Mouse (Mus musculus): ENCODE results near the gene Snx29. TPM values are rescaled to one million over a fixed set of nuclear protein-coding genes. Genes with fewer than 3 reads are reported as not detected.
A peak's percentile ranks its signal among the peaks of the same experiment; 100 is the strongest.
"Not testable (repeated sequence)": the region's sequence is repeated elsewhere in the genome, so short reads cannot be mapped to it uniquely, and the experiment has no call there.

Snx29 gene
- polyA plus RNA-seq, 1 experiment from 2014 or later, result 16.0 TPM

DNA sequence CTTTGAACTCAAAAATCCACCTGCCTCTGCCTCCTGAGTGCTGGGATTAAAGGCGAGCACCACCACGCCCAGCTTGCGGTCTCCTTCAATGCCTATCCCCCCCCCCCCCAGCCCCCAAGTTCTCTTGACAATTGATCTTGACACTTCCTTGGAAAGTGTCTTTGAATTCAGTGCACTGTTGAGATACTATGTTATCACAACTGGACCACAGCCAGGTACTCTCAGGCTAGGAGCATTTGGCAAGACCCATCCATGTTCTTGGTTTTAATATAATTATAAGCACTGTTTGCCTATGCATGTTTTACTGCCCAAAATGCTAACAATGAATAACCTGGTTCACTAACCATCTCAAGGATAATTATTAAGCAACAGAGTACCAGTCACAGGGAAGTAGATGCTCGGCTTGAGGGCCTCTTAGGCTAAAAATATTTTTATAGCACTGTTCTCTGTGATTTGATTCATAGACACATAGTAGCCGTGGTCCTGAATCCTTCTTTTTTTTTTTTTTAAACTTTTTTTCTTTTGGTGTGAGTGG lies 6.9 kb upstream of the Snx29 start:
- no peak for ATAC-seq (ENCODE audit: insufficient number of reproducible peaks, insufficient read depth, low FRiP score, low TSS enrichment)
- H3K27ac ChIP-seq, result no peak overlapping the region
- no peak overlapping the region for H3K4me2 ChIP-seq (replicated peaks)
- H3K9ac ChIP-seq, result no peak overlapping the region
- H3K36me3 ChIP-seq, result no peaks in the 10 kb centered on the region
- WGBS, result 85% methylated on average over 5 of the region's 5 CpGs
- H3K27me3 ChIP-seq, result no peaks in the 10 kb centered on the region
- H3K9me3 ChIP-seq, result no peaks in the 10 kb centered on the region
- H3K4me3 ChIP-seq, result no peak overlapping the region
- H3K4me1 ChIP-seq, result peaks cover 6% of the 10 kb centered on the region; the same call in 1 of the 2 replicates

GRCm38 (mm10) chr16:11316748-11317147 lies 6.0 kb upstream of the Snx29 start:
- H3K27ac ChIP-seq, result no peak overlapping the region
- ATAC-seq (ENCODE audit: insufficient number of reproducible peaks, insufficient read depth, low FRiP score, low TSS enrichment), result no peak
- 78% methylated on average over 5 of the region's 5 CpGs for WGBS

GRCm38 (mm10) chr16:11317324-11317723 lies 5.4 kb upstream of the Snx29 start:
- H3K4me3 ChIP-seq, result no peak overlapping the region
- H3K9ac ChIP-seq, result no peak overlapping the region
- no peak overlapping the region for H3K4me2 ChIP-seq (replicated peaks)
- no peaks in the 10 kb centered on the region for H3K27me3 ChIP-seq
- no peaks in the 10 kb centered on the region for H3K36me3 ChIP-seq
- ATAC-seq (ENCODE audit: insufficient number of reproducible peaks, insufficient read depth, low FRiP score, low TSS enrichment), result no peak
- no peaks in the 10 kb centered on the region for H3K9me3 ChIP-seq
- H3K27ac ChIP-seq, result peak overlapping the region; percentile 24
- WGBS, result 31% methylated on average over 6 of the region's 6 CpGs
- H3K4me1 ChIP-seq, result peaks cover 6% of the 10 kb centered on the region; the same call in 1 of the 2 replicates

More at GRCm38 (mm10) chr16:11316748-11317147, 6.0 kb upstream of the Snx29 start:
- Histone ChIP-seq H3K4me3 (no peak overlapping the region), H3K4me2 (replicated peaks) (no peak overlapping the region), H3K36me3 (no peaks in the 10 kb centered on the region), H3K9me3 (no peaks in the 10 kb centered on the region), H3K27me3 (no peaks in the 10 kb centered on the region), H3K9ac (no peak overlapping the region), H3K4me1 (peaks cover 6% of the 10 kb centered on the region; the same call in 1 of the 2 replicates)

GRCm38 (mm10) chr16:11323324-11324051 lies 780 bp downstream of the Snx29 start:
- 0 out of 2 replicates have a peak, but pooled peaks have one; percentile 23 for ATAC-seq (ENCODE audit: insufficient number of reproducible peaks, insufficient read depth, low FRiP score, low TSS enrichment)
- 6% methylated on average over 17 of the region's 17 CpGs for WGBS
- H3K4me1 ChIP-seq, result peaks cover 10% of the 10 kb centered on the region
- no peaks in the 10 kb centered on the region for H3K36me3 ChIP-seq
- H3K27ac ChIP-seq, result peak overlapping the region; percentile 76
- peak overlapping the region; percentile 87 for H3K4me2 ChIP-seq (replicated peaks)
- no peaks in the 10 kb centered on the region for H3K9me3 ChIP-seq
- H3K27me3 ChIP-seq, result no peaks in the 10 kb centered on the region
- H3K9ac ChIP-seq, result peak overlapping the region; percentile 87
- peak overlapping the region; percentile 83 for H3K4me3 ChIP-seq

DNA sequence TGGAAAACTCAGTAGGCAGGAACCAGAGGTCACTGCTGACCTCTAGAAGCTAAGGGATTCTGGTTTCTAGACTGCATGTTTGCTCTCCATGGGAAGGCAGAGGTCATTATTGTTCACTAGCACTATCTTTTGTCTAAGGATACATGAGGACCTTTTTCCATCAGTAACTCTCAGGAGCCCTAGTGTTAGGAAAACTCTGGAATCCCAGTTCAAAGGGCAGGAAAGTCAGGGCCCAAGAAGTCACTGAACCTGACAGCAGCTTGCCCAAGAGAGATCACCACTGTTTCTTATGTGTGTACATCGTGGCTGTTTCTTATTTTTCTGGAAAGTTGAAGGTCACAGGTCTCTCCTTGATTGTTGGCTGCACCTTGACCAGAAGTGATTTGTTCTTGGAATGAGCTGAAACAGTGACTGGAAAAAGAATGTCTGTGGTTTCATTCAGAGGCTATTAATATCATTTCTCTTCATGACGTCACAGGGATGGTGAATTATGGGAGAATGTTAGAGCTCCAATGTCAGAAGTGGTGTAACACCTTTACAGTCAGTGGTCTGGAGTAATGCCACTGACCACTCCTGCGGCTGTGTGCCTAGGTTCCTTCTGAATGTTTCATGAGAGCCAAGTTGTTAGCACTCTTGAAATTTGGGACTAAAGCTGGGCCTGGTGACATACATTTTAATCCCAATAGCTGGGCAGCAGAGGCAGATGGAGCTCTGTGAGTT lies 7.5 kb downstream of the Snx29 start:
- H3K27ac ChIP-seq, result no peak overlapping the region
- no peaks in the 10 kb centered on the region for H3K36me3 ChIP-seq
- no peak overlapping the region for H3K9ac ChIP-seq
- WGBS, result 79% methylated on average over 3 of the region's 3 CpGs
- ATAC-seq (ENCODE audit: insufficient number of reproducible peaks, insufficient read depth, low FRiP score, low TSS enrichment), result no peak
- H3K4me1 ChIP-seq, result no peaks in the 10 kb centered on the region
- H3K9me3 ChIP-seq, result no peaks in the 10 kb centered on the region
- no peak overlapping the region for H3K4me2 ChIP-seq (replicated peaks)
- H3K4me3 ChIP-seq, result no peak overlapping the region
- no peaks in the 10 kb centered on the region for H3K27me3 ChIP-seq

DNA sequence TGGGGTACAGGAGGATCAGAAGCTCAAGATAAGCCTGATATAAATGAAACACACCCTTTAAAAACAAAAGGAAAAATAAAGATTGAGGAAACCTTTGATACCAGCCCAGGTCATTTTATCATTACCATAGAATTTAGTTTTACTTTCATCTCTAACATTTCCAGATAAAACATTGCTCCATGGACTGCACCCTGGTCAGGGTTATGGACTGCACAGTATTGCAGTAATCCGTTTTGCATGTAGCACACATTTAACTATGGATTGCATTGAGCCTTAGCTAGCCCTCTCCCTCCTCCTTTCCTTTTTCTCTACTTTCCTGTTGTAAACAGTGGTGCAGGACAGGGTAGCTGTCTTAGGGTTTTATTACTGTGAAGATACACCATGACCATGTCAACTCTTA lies 8.3 kb downstream of the Snx29 start:
- no peak overlapping the region for H3K9ac ChIP-seq
- no peaks in the 10 kb centered on the region for H3K27me3 ChIP-seq
- H3K4me2 ChIP-seq (replicated peaks), result no peak overlapping the region
- ATAC-seq (ENCODE audit: insufficient number of reproducible peaks, insufficient read depth, low FRiP score, low TSS enrichment), result no peak
- H3K27ac ChIP-seq, result no peak overlapping the region
- no peak overlapping the region for H3K4me3 ChIP-seq
- 81% methylated on average over 1 of the region's 1 CpGs for whole genome bisulfite sequencing
- no peaks in the 10 kb centered on the region for H3K36me3 ChIP-seq
- no peaks in the 10 kb centered on the region for H3K4me1 ChIP-seq
- H3K9me3 ChIP-seq, result no peaks in the 10 kb centered on the region

DNA sequence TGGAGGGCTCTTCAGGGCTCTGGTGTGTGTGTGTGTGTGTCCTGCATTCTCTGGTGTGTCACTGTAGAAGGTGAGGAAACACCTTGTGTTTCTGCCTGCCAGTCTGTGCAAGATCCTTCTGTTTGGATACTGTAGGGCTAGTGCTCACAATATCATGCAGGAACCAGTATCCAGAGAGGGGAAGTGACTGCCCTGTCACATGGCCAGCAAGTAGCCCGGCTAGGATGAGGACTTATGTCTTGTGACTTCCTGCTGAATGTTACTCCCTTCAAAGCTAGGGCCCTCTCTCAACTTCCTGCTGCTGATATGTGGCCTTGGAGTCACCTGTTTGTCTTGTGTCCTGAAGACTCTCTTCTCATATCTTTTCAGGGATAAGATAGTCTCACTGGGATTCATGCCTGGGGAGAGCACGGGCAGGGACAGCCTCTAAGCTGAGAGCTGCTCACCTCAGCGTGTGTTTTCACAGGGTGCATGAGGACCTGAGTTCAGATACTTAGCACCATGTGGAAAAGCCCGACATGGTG lies 20.6 kb downstream of the Snx29 start:
- no peak overlapping the region for H3K9ac ChIP-seq
- no peak overlapping the region for H3K27ac ChIP-seq
- no peaks in the 10 kb centered on the region for H3K9me3 ChIP-seq
- H3K4me3 ChIP-seq, result no peak overlapping the region
- WGBS, result 79% methylated on average over 4 of the region's 4 CpGs
- no peaks in the 10 kb centered on the region for H3K36me3 ChIP-seq
- H3K4me1 ChIP-seq, result no peaks in the 10 kb centered on the region
- ATAC-seq (ENCODE audit: insufficient number of reproducible peaks, insufficient read depth, low FRiP score, low TSS enrichment), result no peak
- no peak overlapping the region for H3K4me2 ChIP-seq (replicated peaks)
- H3K27me3 ChIP-seq, result no peaks in the 10 kb centered on the region

GRCm38 (mm10) chr16:11351903-11352302 lies 29.2 kb downstream of the Snx29 start:
- Histone ChIP-seq H3K9me3 (no peaks in the 10 kb centered on the region), H3K9ac (no peak overlapping the region), H3K36me3 (peaks cover 6% of the 10 kb centered on the region; the same call in 1 of the 2 replicates), H3K4me2 (replicated peaks) (no peak overlapping the region), H3K27ac (no peak overlapping the region), H3K4me3 (no peak overlapping the region), H3K27me3 (no peaks in the 10 kb centered on the region), H3K4me1 (no peaks in the 10 kb centered on the region)
- no peak for ATAC-seq (ENCODE audit: insufficient number of reproducible peaks, insufficient read depth, low FRiP score, low TSS enrichment)
- 73% methylated on average over 7 of the region's 7 CpGs for WGBS

DNA sequence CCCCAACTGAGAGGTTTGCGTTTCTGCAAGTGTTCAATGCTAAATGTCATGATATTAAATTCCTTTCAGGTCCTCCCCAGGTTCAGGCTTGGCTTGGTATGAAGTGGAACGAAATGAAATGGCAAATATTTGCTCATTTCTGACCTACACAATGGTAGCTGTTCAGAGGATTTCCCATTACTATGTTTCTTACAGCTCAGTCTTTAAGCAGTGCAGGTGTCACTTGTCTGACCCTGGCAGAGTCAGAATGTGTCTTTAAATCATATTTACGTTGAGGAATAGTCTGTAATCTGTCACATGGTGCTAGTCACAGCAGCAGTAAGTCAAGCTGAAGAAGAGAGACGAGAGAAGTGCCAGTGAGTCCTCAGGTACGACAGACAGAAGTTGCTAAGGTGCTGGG lies 36.5 kb downstream of the Snx29 start:
- H3K36me3 ChIP-seq, result 0 out of 2 replicates have a peak, but pooled peaks cover 6% of the 10 kb centered on the region
- H3K4me3 ChIP-seq, result no peak overlapping the region
- no peak overlapping the region for H3K4me2 ChIP-seq (replicated peaks)
- 74% methylated on average over 5 of the region's 5 CpGs for WGBS
- H3K27ac ChIP-seq, result no peak overlapping the region
- no peaks in the 10 kb centered on the region for H3K4me1 ChIP-seq
- H3K9me3 ChIP-seq, result no peaks in the 10 kb centered on the region
- H3K9ac ChIP-seq, result no peak overlapping the region
- no peak for ATAC-seq (ENCODE audit: insufficient number of reproducible peaks, insufficient read depth, low FRiP score, low TSS enrichment)
- no peaks in the 10 kb centered on the region for H3K27me3 ChIP-seq

GRCm38 (mm10) chr16:11359919-11360318 lies 37.2 kb downstream of the Snx29 start:
- Histone ChIP-seq H3K4me1 (no peaks in the 10 kb centered on the region), H3K4me2 (replicated peaks) (no peak overlapping the region), H3K27ac (no peak overlapping the region), H3K27me3 (no peaks in the 10 kb centered on the region), H3K36me3 (0 out of 2 replicates have a peak, but pooled peaks cover 2% of the 10 kb centered on the region), H3K9ac (no peak overlapping the region), H3K9me3 (no peaks in the 10 kb centered on the region), H3K4me3 (no peak overlapping the region)
- 40% methylated on average over 10 of the region's 10 CpGs for WGBS
- ATAC-seq (ENCODE audit: insufficient number of reproducible peaks, insufficient read depth, low FRiP score, low TSS enrichment), result no peak

DNA sequence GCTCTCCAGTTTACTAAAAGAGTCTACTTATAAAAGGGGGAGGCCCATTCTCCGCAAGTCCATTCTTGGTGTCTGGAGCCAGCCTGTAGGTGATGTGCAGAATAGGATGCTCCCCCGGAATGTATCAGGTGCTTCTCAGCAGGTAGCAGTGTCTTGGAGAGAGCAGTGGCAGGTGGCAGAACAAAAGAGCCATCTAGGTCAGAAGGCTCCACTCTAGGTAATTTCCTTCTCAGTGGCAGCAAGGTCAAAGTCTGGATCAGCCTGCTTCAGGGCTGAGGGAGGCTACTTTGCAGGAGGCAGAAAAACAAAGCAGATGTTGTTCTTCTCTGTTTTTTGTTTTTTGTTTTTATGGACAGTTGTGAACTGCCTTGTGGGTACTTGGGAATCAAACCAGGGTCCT lies 37.9 kb downstream of the Snx29 start:
- H3K9me3 ChIP-seq; H3K4me2 ChIP-seq (replicated peaks); H3K27me3 ChIP-seq; H3K4me3 ChIP-seq; H3K9ac ChIP-seq; H3K36me3 ChIP-seq; ATAC-seq (ENCODE audit: insufficient number of reproducible peaks, insufficient read depth, low FRiP score, low TSS enrichment); H3K27ac ChIP-seq; H3K4me1 ChIP-seq: not testable (repeated sequence)
- 81% methylated on average over 2 of the region's 2 CpGs for WGBS
